Mouse (Mus musculus) urinary bladder, postnatal 36 days (tissue): ENCODE data around the gene Sfxn3.

Experiments
- DNase-seq, 2 experiments: peaks; one replicate each; pipeline ENCODE4 v3.0.0; 2022; ENCODE audit warnings: low spot score in 2 of 2, mixed read lengths in 1 of 2

Gene Sfxn3

GRCm38 (mm10) chr19:45047417-45047934 lies at the start of gene Sfxn3:
Gene Sfxn3, plus strand, starts transcription at chr19:45047503.
- DNase-seq, result peak; percentile 92 to 94

GRCm38 (mm10) chr19:44997786-44998185 lies 49.5 kb upstream of the Sfxn3 start:
- DNase-seq, result no peak

GRCm38 (mm10) chr19:44999647-45000046 lies 47.7 kb upstream of the Sfxn3 start:
- no peak for DNase-seq

- DNase-seq, result no peak
These were observed 45.0 kb upstream of the Sfxn3 start for GRCm38 (mm10) chr19:45002301-45002700.

GRCm38 (mm10) chr19:45003740-45004516 lies 43.4 kb upstream of the Sfxn3 start:
- DNase-seq, result no peak

GRCm38 (mm10) chr19:45005444-45005843 lies 41.9 kb upstream of the Sfxn3 start, which contains the start of gene Twnk:
Gene Twnk, plus strand, starts transcription at chr19:45005663.
- DNase-seq, result peak; percentile 50 to 63

- DNase-seq, result peak; percentile 95 to 97
These were observed 41.2 kb upstream of the Sfxn3 start, which contains the start of gene Mrpl43 for GRCm38 (mm10) chr19:45005957-45006712. Gene Mrpl43, minus strand, starts transcription at chr19:45006442.

- DNase-seq, result no peak
These were observed 40.3 kb upstream of the Sfxn3 start for GRCm38 (mm10) chr19:45007021-45007420.

GRCm38 (mm10) chr19:45007425-45008191 lies 39.7 kb upstream of the Sfxn3 start:
- no peak for DNase-seq

- no peak for DNase-seq
These were observed 36.7 kb upstream of the Sfxn3 start for GRCm38 (mm10) chr19:45010646-45011045.

- DNase-seq, result no peak
These were observed 35.1 kb upstream of the Sfxn3 start for GRCm38 (mm10) chr19:45012219-45012618.

- DNase-seq, result no peak
These were observed 34.7 kb upstream of the Sfxn3 start for GRCm38 (mm10) chr19:45012636-45013035.

- DNase-seq, result no peak
These were observed 33.6 kb upstream of the Sfxn3 start for GRCm38 (mm10) chr19:45013581-45014225.

GRCm38 (mm10) chr19:45014335-45014971 lies 32.9 kb upstream of the Sfxn3 start, which contains the start of gene Lzts2:
Gene Lzts2, plus strand, starts transcription at chr19:45014414.
- DNase-seq, result peak in 1 of 2 experiments; percentile 44

- peak; percentile 50 to 76 for DNase-seq
These were observed 32.3 kb upstream of the Sfxn3 start for GRCm38 (mm10) chr19:45014981-45015402.

- DNase-seq, result peak; percentile 45 to 71
These were observed 31.6 kb upstream of the Sfxn3 start for GRCm38 (mm10) chr19:45015518-45016281.

- DNase-seq, result peak; percentile 44 to 77
These were observed 30.7 kb upstream of the Sfxn3 start for GRCm38 (mm10) chr19:45016341-45017215.

- peak; percentile 75 to 80 for DNase-seq
These were observed 30.0 kb upstream of the Sfxn3 start for GRCm38 (mm10) chr19:45017216-45017771.
